Mouse (Mus musculus) embryonic fibroblast, embryonic 13.5 days (primary cell): Measurements from ENCODE around the gene Arhgap33.

Experiments
- CTCF ChIP-seq: IDR thresholded peaks from 2 replicates; pipeline ENCODE4 v1.5.1; 2011; ENCODE audit warnings: mild to moderate bottlenecking, control low read depth, low read length, moderate library complexity, borderline replicate concordance; ENCODE audit not compliant: insufficient read depth
- POLR2A ChIP-seq: IDR thresholded peaks from 2 replicates; pipeline ENCODE4 v1.6.1; 2011; ENCODE audit warnings: low read depth, mild to moderate bottlenecking, control low read depth, low read length, moderate library complexity

- TF ChIP-seq CTCF (no peak), POLR2A (no peak)
Observed at GRCm38 (mm10) chr7:30526981-30527380, 7.9 kb downstream of the Arhgap33 start.
